Mouse (Mus musculus): Measurements from ENCODE around the gene Insl5.

Gene Insl5

GRCm38 (mm10) chr4:103026621-103027020, at the start of gene Insl5:
Gene Insl5 (minus strand): TSS chr4:103026842.
- no peak for DNase-seq (ENCODE audit: low spot score)

- no peak for DNase-seq (ENCODE audit: low spot score)
Observed at GRCm38 (mm10) chr4:103070631-103071030, 44.0 kb upstream of the Insl5 start.

GRCm38 (mm10) chr4:103067906-103068655, 41.4 kb upstream of the Insl5 start:
- no peak for DNase-seq (ENCODE audit: low spot score)

GRCm38 (mm10) chr4:103064976-103065375, 38.3 kb upstream of the Insl5 start:
- no peak for DNase-seq (ENCODE audit: low spot score)

- DNase-seq (ENCODE audit: low spot score), result no peak
Observed at GRCm38 (mm10) chr4:103064421-103064820, 37.8 kb upstream of the Insl5 start.

- DNase-seq (ENCODE audit: low spot score), result no peak
Observed at GRCm38 (mm10) chr4:103056909-103057308, 30.3 kb upstream of the Insl5 start.

GRCm38 (mm10) chr4:103048046-103048445, 21.4 kb upstream of the Insl5 start:
- no peak for DNase-seq (ENCODE audit: low spot score)

- DNase-seq (ENCODE audit: low spot score), result no peak
Observed at GRCm38 (mm10) chr4:103042997-103043396, 16.4 kb upstream of the Insl5 start.

- no peak for DNase-seq (ENCODE audit: low spot score)
Observed at GRCm38 (mm10) chr4:103039838-103040191, 13.2 kb upstream of the Insl5 start.

GRCm38 (mm10) chr4:103039103-103039837, 12.6 kb upstream of the Insl5 start:
- no peak for DNase-seq (ENCODE audit: low spot score)

GRCm38 (mm10) chr4:103028177-103029088, 1.8 kb upstream of the Insl5 start:
- no peak for DNase-seq (ENCODE audit: low spot score)

GRCm38 (mm10) chr4:103027745-103028144, 1.1 kb upstream of the Insl5 start:
- DNase-seq (ENCODE audit: low spot score), result no peak

GRCm38 (mm10) chr4:103013490-103013889, 13.2 kb downstream of the Insl5 start:
- DNase-seq (ENCODE audit: low spot score), result no peak

- DNase-seq (ENCODE audit: low spot score), result no peak
Observed at GRCm38 (mm10) chr4:103011823-103012222, 14.8 kb downstream of the Insl5 start.

- no peak for DNase-seq (ENCODE audit: low spot score)
Observed at GRCm38 (mm10) chr4:103010734-103011133, 15.9 kb downstream of the Insl5 start.

- DNase-seq (ENCODE audit: low spot score), result no peak
Observed at GRCm38 (mm10) chr4:103006943-103007418, 19.7 kb downstream of the Insl5 start.

GRCm38 (mm10) chr4:103006266-103006665, 20.4 kb downstream of the Insl5 start:
- no peak for DNase-seq (ENCODE audit: low spot score)

- DNase-seq (ENCODE audit: low spot score), result no peak
Observed at GRCm38 (mm10) chr4:103005190-103005945, 21.3 kb downstream of the Insl5 start.

GRCm38 (mm10) chr4:103004681-103005080, 22.0 kb downstream of the Insl5 start:
- no peak for DNase-seq (ENCODE audit: low spot score)

GRCm38 (mm10) chr4:102991685-102992084, 35.0 kb downstream of the Insl5 start:
- no peak for DNase-seq (ENCODE audit: low spot score)

GRCm38 (mm10) chr4:102990595-102991340, 35.9 kb downstream of the Insl5 start:
- no peak for DNase-seq (ENCODE audit: low spot score)

All from c-Kit-positive CD71-positive TER-119-positive erythroid progenitor cells, embryonic 14.5 days (primary cell).